Mouse (Mus musculus): ENCODE results near the gene B020031M17Rik. TPM values are rescaled to one million over a fixed set of nuclear protein-coding genes. Genes with fewer than 3 reads are reported as not detected.
"Not testable (repeated sequence)": the region's sequence is repeated elsewhere in the genome, so short reads cannot be mapped to it uniquely, and the experiment has no call there.

The B020031M17Rik gene
- polyA plus RNA-seq, 1 experiment from 2014 or later: not detected

DNA sequence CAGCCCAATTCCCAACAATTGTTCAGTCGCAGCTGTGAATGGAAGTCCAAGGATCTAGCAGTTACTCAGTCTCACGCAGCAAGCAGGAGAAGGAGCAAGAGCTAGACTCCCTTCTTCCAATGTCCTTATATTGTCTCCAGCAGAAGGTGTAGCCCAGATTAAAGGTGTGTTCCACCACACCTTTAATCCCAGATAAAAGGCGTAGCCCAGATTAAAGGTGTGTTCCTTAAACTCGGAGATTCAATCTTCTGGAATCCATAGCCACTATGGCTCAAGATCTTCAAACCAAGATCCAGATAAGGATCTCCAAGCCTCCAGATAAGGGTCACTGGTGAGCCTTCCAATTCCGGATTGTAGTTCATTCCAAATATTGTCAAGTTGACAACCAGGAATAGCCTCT lies 21.4 kb downstream of the B020031M17Rik start, which contains the start of gene Gm21761:
Gene Gm21761, minus strand, starts transcription at position 101 of the 400 bp plus-strand sequence.
- not testable (repeated sequence) for H3K27me3 ChIP-seq; ATAC-seq (ENCODE audit: low FRiP score, low read depth)

GRCm38 (mm10) chr13:119924597-119925340 lies 25.8 kb downstream of the B020031M17Rik start:
- not testable (repeated sequence) for H3K9me3 ChIP-seq; ATAC-seq (ENCODE audit: low FRiP score, low read depth); H3K4me2 ChIP-seq (replicated peaks); H3K4me3 ChIP-seq; H3K27me3 ChIP-seq; H3K27ac ChIP-seq; H3K4me1 ChIP-seq; H3K9ac ChIP-seq; H3K36me3 ChIP-seq
- 73% methylated on average over 2 of the region's 3 CpGs for WGBS

More for the DNA sequence above, 21.4 kb downstream of the B020031M17Rik start, which contains the start of gene Gm21761:
- not testable (repeated sequence) for H3K27ac ChIP-seq; H3K4me1 ChIP-seq; H3K36me3 ChIP-seq; H3K4me3 ChIP-seq; H3K4me2 ChIP-seq (replicated peaks); H3K9me3 ChIP-seq; H3K9ac ChIP-seq
- 87% methylated on average over 2 of the region's 5 CpGs for WGBS

- not testable (repeated sequence) for ATAC-seq (ENCODE audit: low FRiP score, low read depth); H3K4me1 ChIP-seq; H3K4me3 ChIP-seq; H3K36me3 ChIP-seq; H3K9ac ChIP-seq; H3K9me3 ChIP-seq; H3K27ac ChIP-seq; H3K4me2 ChIP-seq (replicated peaks); H3K27me3 ChIP-seq
- WGBS: 71% methylated on average over 4 of the region's 5 CpGs
Observed at GRCm38 (mm10) chr13:119916966-119917722, 33.5 kb downstream of the B020031M17Rik start.

DNA sequence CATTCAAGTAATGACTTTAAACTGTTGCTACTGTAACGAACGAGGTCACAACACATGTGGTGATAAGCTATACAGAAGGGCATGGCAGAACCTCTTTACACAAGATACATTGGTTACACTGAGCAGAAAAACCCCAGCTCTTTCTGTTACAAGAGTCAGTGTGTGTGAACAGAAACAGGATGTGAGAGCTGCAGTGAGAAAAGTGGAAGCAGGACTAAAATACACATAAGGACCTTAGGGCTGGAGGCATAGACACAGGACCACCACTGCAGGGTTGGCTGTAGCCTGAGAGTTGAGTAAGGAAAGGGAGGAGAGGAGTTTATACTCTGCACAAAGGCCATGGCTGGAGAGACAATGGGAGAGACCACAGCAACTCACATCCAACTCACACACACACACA lies 34.2 kb downstream of the B020031M17Rik start:
- H3K4me1 ChIP-seq; H3K9me3 ChIP-seq; H3K27me3 ChIP-seq; ATAC-seq (ENCODE audit: low FRiP score, low read depth); H3K9ac ChIP-seq; H3K4me2 ChIP-seq (replicated peaks); H3K36me3 ChIP-seq; H3K27ac ChIP-seq; H3K4me3 ChIP-seq: not testable (repeated sequence)
- 69% methylated on average over 2 of the region's 2 CpGs for WGBS

Other genes with a start within 250 kb of the B020031M17Rik start
- 2.3 and 2.8 TPM in 2 replicates for gene Nim1k, start 194.9 kb downstream of the B020031M17Rik start, polyA plus RNA-seq (2015; fragmentation: Nextera tagmentation; extraction: Ambion mirVana)
- 41.3 and 42.3 TPM in 2 replicates for gene Zfp131, start 159.9 kb downstream of the B020031M17Rik start, polyA plus RNA-seq (2015; fragmentation: Nextera tagmentation; extraction: Ambion mirVana)
- gene AF067063, start 120.6 kb downstream of the B020031M17Rik start, polyA plus RNA-seq (2015; fragmentation: Nextera tagmentation; extraction: Ambion mirVana): not detected in 2 replicates
- not detected in 2 replicates for gene D13Ertd608e, start 114.8 kb downstream of the B020031M17Rik start, polyA plus RNA-seq (2015; fragmentation: Nextera tagmentation; extraction: Ambion mirVana)
- gene Tcstv1, start 56.0 kb downstream of the B020031M17Rik start, polyA plus RNA-seq (2015; fragmentation: Nextera tagmentation; extraction: Ambion mirVana): not detected in 2 replicates
- not detected in 2 replicates for gene Gm21761, start 21.5 kb downstream of the B020031M17Rik start, polyA plus RNA-seq (2015; fragmentation: Nextera tagmentation; extraction: Ambion mirVana)
- not detected in 2 replicates for gene Gm36079, start 76.2 kb upstream of the B020031M17Rik start, polyA plus RNA-seq (2015; fragmentation: Nextera tagmentation; extraction: Ambion mirVana)
- not detected in 2 replicates for gene Gm21188, start 101.4 kb upstream of the B020031M17Rik start, polyA plus RNA-seq (2015; fragmentation: Nextera tagmentation; extraction: Ambion mirVana)
- not detected in 2 replicates for gene Gm20767, start 189.4 kb upstream of the B020031M17Rik start, polyA plus RNA-seq (2015; fragmentation: Nextera tagmentation; extraction: Ambion mirVana)
- gene Gm21818, start 221.6 kb upstream of the B020031M17Rik start, polyA plus RNA-seq (2015; fragmentation: Nextera tagmentation; extraction: Ambion mirVana): not detected in 2 replicates

Data from limb, embryonic 13.5 days (tissue).